Mouse (Mus musculus): ENCODE results near the gene Smarcd3.

- TF ChIP-seq CTCF (IDR thresholded peaks at IDR 0.05; ENCODE audit: extremely low read depth, insufficient read length, insufficient replicate concordance, low read depth, low read length): no peak
- no peak for TF ChIP-seq POLR2A (IDR thresholded peaks at IDR 0.05; ENCODE audit: low read depth, low read length)
Observed at GRCm38 (mm10) chr5:24624822-24625120, 560 bp upstream of the Smarcd3 start.
